Mouse (Mus musculus) kidney, adult 2 months (tissue): ENCODE measurements at regions not wholly inside any gene's neighbourhood (a gene's known extent, or its start where the extent isn't known, plus 50 kb on each side); places are given as distances from the start of the nearest gene placed in this dataset.

Source experiments
- CTCF ChIP-seq: fragments of 200-500 bp; conservative IDR thresholded peaks from 2 replicates; pipeline ENCODE4 v1.5.1; 2011; ENCODE audit warnings: low read depth, mild to moderate bottlenecking, control low read depth, low read length, moderate library complexity, mixed read lengths; ENCODE audit not compliant: insufficient read depth, insufficient read length
- POLR2A ChIP-seq: fragments of 200-500 bp; IDR thresholded peaks from one replicate; pipeline ENCODE4 v1.6.1; 2011; ENCODE audit warnings: low read depth, low read length, control low read depth

GRCm38 (mm10) chr17:9829895-9830294, 160.4 kb upstream of the Pabpc6 start:
- TF ChIP-seq POLR2A (no peak), CTCF (no peak)
